Comparison of ENCODE assay signal across 25 mouse cellular contexts in genomic region chr11:46264584-46264983, GRCm38 (mm10). TPM values are rescaled to one million over a fixed set of nuclear protein-coding genes. Genes with fewer than 3 reads are reported as not detected.
"Had no signal": no experiment of that assay in that cellular context is flagged by ENCODE, and none has a peak within 500 bp of the region (broad histone marks: within the 10 kb centered on the region; RNA-seq: fewer than 3 reads in every experiment).

No protein-coding gene starts in this region.

- H3K4me3 ChIP-seq: kidney, embryonic 15.5 days; left cerebral cortex, adult 2 months; limb, embryonic 12.5 days; liver, embryonic 12.5 days; liver, embryonic 15.5 days; midbrain, embryonic 12.5 days; midbrain, embryonic 15.5 days; myocyte; neural tube, embryonic 13.5 days had no signal

- H3K9ac ChIP-seq: kidney, embryonic 15.5 days; limb, embryonic 12.5 days; liver, embryonic 12.5 days; liver, embryonic 15.5 days; midbrain, embryonic 12.5 days; midbrain, embryonic 15.5 days; neural tube, embryonic 13.5 days had no signal

- H3K36me3 ChIP-seq: liver, embryonic 15.5 days had no signal

- H3K4me1 ChIP-seq: kidney, embryonic 15.5 days; limb, embryonic 12.5 days; liver, embryonic 12.5 days; liver, embryonic 15.5 days; midbrain, embryonic 12.5 days; midbrain, embryonic 15.5 days; neural tube, embryonic 13.5 days had no signal

- H3K27ac ChIP-seq: kidney, embryonic 15.5 days; left cerebral cortex, adult 2 months; limb, embryonic 12.5 days; liver, embryonic 12.5 days; liver, embryonic 15.5 days; midbrain, embryonic 12.5 days; midbrain, embryonic 15.5 days; neural tube, embryonic 13.5 days; stomach, postnatal 0 days had no signal

- H3K4me2 ChIP-seq: kidney, embryonic 15.5 days; limb, embryonic 12.5 days; liver, embryonic 12.5 days; liver, embryonic 15.5 days; midbrain, embryonic 12.5 days; midbrain, embryonic 15.5 days; neural tube, embryonic 13.5 days had no signal

- H3K27me3 ChIP-seq: kidney, embryonic 15.5 days; limb, embryonic 12.5 days; liver, embryonic 12.5 days; liver, embryonic 15.5 days; midbrain, embryonic 12.5 days; midbrain, embryonic 15.5 days; neural tube, embryonic 13.5 days had no signal

- ATAC-seq: intestine, postnatal 0 days; liver, embryonic 12.5 days; midbrain, embryonic 15.5 days had no signal

- H3K9me3 ChIP-seq: kidney, embryonic 15.5 days; limb, embryonic 12.5 days; liver, embryonic 12.5 days; liver, embryonic 15.5 days; midbrain, embryonic 12.5 days; midbrain, embryonic 15.5 days; neural tube, embryonic 13.5 days had no signal

- DNase-seq: kidney, adult 2 months; kidney, postnatal 10 days; kidney, postnatal 36 days; layer of hippocampus, postnatal 36 days; liver; retina, postnatal 1 day; right cerebral cortex, postnatal 25 days; spleen, adult 18-20 months; thymus, adult 2 months; thymus, postnatal 14 days; thymus, postnatal 4 days had no signal

RNA-seq across cellular contexts. Expression of gene Fndc9, which starts 29.3 kb away (rescaled TPM):
- total RNA-seq: megakaryocyte progenitor cell, adult 5-6 weeks; megakaryocyte-erythroid progenitor cell, adult 5-6 weeks; monocyte, adult 5-6 weeks had no signal
- polyA plus RNA-seq: kidney, adult 2 months; liver, embryonic 12.5 days had no signal
